Mouse (Mus musculus) heart, embryonic 12.5 days (tissue): Measurements from ENCODE around the gene Mef2b. TPM values are rescaled to one million over a fixed set of nuclear protein-coding genes. Genes with fewer than 3 reads are reported as not detected.

Experiments used
- ATAC-seq: fragments of 200-750 bp; cut with Nextera tagmentation; 2 replicates; pipeline ENCODE4 v1.8.0; 2017; ENCODE audit warnings: moderate TSS enrichment, moderate library complexity; ENCODE audit not compliant: insufficient number of reproducible peaks, low FRiP score
- H3K27ac ChIP-seq: fragments of 300-500 bp; sonication (generic); 2 replicates; pipeline ENCODE4 v1.5.1; 2016; ENCODE audit warnings: mild to moderate bottlenecking, moderate library complexity; ENCODE audit not compliant: poor library complexity, severe bottlenecking
- H3K27me3 ChIP-seq: fragments of 300-500 bp; sonication (generic); replicated peaks from 2 replicates; pipeline ENCODE4 v1.6.1; 2016; ENCODE audit warnings: mild to moderate bottlenecking, moderate library complexity
- H3K36me3 ChIP-seq: fragments of 300-500 bp; sonication (generic); 2 replicates; pipeline ENCODE4 v1.6.1; 2016; ENCODE audit warnings: mild to moderate bottlenecking, moderate library complexity
- H3K4me1 ChIP-seq: fragments of 300-500 bp; sonication (generic); replicated peaks from 2 replicates; pipeline ENCODE4 v1.6.1; 2016; ENCODE audit warnings: mild to moderate bottlenecking
- H3K4me2 ChIP-seq: fragments of 300-500 bp; sonication (generic); 2 replicates; pipeline ENCODE4 v1.6.1; 2016; ENCODE audit warnings: mild to moderate bottlenecking, moderate library complexity
- H3K4me3 ChIP-seq: fragments of 300-500 bp; sonication (generic); 2 replicates; pipeline ENCODE4 v1.5.1; 2016; ENCODE audit warnings: mild to moderate bottlenecking
- H3K9ac ChIP-seq: fragments of 300-500 bp; sonication (generic); 2 replicates; pipeline ENCODE4 v1.6.1; 2016; ENCODE audit warnings: mild to moderate bottlenecking, moderate library complexity
- H3K9me3 ChIP-seq: fragments of 300-500 bp; sonication (generic); replicated peaks from 2 replicates; pipeline ENCODE4 v1.6.1; 2016; ENCODE audit warnings: mild to moderate bottlenecking, moderate library complexity
- WGBS: fragments of 180-500 bp; shearing (Covaris S2); methylation state at CpG from one replicate; pipeline ENCODE4 v1.1.7; 2016; 5-methylcytosine and 5-hydroxymethylcytosine counted together
- polyA plus RNA-seq: library from polyadenylated mRNA; unstranded; fragments of >200 nt; fragmentation: Nextera tagmentation; extraction: Ambion mirVana; gene quantifications from 2 replicates; pipeline ENCODE4 v1.2.1, GENCODE M21; 2016

Gene Mef2b
- polyA plus RNA-seq: not detected in 2 replicates

DNA sequence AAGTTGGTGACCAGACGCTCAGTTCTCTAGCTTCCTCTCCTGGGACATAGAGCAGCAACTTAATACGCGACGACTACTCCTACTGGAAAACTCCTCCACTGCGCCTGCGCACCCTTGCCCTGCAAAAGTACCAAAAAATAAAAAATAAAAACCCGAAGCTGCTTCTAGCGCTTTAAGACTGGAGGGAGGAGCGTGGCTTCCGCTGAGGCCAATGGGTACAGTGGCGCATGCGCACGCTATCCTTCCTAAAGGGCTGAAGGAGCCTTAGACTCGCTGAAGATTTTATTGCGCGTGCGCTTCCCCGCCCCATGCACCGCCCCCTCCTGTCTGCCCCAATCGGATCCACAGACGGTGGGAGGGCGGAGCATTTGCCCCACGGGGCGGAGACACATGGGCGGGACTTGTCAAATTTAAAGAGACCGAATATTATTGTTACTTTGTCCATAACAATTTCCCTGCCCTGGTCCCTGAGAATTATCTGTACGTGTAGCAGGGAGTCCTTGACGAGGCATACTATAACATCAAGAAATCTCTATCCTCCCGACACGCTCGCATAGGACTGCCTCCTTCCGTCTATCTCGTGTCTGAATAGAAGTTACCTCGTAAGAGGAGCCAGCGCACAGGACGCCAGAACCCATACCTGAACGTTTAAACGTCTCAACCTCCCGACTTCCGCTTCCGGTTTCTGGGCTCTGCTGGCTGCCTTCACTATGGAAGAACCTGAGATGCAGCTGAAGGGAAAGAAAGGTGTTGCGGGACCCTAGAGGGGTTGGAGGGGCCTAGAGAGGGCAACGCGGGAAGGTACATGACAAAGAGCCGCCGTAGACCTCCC is at the start of gene Mef2b, which contains the start of the genes Rfxank and Borcs8:
Mef2b (plus strand) TSS at position 686 of the 832 bp plus-strand sequence.
Rfxank (minus strand) TSS at position 129 of the 832 bp plus-strand sequence.
Borcs8 (plus strand) TSS at position 474 of the 832 bp plus-strand sequence.
- Histone ChIP-seq H3K27ac (peak within 1 kb of the TSS; percentile 59), H3K4me1 (peaks cover 27% of the 10 kb centered on the region), H3K27me3 (no peaks in the 10 kb centered on the region), H3K36me3 (peaks cover 46% of the 10 kb centered on the region), H3K4me3 (peak within 1 kb of the TSS; percentile 64), H3K4me2 (peak within 1 kb of the TSS; percentile 73), H3K9me3 (no peaks in the 10 kb centered on the region), H3K9ac (peak within 1 kb of the TSS; percentile 74)
- ATAC-seq: peak; percentile 98
- WGBS: under 1% methylated on average over 46 of the region's 46 CpGs

DNA sequence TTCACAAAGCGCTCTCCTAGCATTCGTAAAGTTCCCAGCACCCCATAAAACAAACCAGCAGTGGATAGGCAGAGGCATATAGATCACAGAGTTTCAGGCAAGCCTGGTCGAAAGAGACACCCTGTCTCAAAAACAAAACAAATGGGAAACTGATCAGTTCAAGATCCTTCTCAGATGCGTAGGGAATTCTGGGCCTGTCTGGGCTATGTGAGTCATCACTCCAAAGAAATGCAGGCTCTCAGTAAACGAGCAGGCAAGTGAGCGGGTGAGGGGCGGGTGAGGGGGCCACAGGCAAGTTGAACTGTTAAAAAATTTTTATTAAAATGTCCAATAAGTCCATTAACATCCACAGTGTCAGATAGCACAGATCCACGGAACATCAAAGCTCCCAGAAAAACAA is 46.7 kb upstream of the Mef2b start:
- H3K27me3 ChIP-seq: peaks cover 72% of the 10 kb centered on the region
- no peak overlapping the region for H3K27ac ChIP-seq
- no peaks in the 10 kb centered on the region; the same call in 1 of the 2 replicates for H3K9me3 ChIP-seq
- H3K4me2 ChIP-seq: no peak overlapping the region
- peaks cover 6% of the 10 kb centered on the region for H3K4me1 ChIP-seq
- H3K36me3 ChIP-seq: no peaks in the 10 kb centered on the region
- no peak overlapping the region for H3K4me3 ChIP-seq
- no peak overlapping the region for H3K9ac ChIP-seq
- WGBS: 53% methylated on average over 8 of the region's 8 CpGs
- no peak for ATAC-seq

DNA sequence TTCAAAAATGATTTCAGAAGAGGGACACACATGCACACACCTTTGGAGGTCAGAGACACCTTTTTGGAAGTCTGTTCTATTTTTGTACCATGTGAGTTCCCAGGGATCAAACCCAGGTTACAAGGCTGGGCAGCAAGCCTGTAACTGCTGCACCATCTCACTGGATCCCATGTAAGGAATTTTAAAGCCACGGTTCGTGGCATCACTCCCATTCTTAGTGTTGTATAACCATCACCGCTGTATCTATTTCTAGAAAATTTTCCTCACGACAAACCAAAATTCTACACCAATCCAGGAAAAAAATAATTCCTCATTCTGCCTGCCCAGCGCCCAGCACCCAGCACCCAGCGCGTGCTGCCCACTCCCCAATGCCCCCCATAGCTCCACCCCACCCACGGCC is 40.2 kb upstream of the Mef2b start:
- no peak for ATAC-seq
- Histone ChIP-seq H3K9ac (no peak overlapping the region), H3K9me3 (no peaks in the 10 kb centered on the region; the same call in 1 of the 2 replicates), H3K27ac (no peak overlapping the region), H3K27me3 (peaks cover 42% of the 10 kb centered on the region), H3K4me2 (no peak overlapping the region), H3K4me3 (no peak overlapping the region), H3K36me3 (no peaks in the 10 kb centered on the region), H3K4me1 (peaks cover 1% of the 10 kb centered on the region; the same call in 1 of the 2 replicates)
- 66% methylated on average over 8 of the region's 8 CpGs for WGBS

DNA sequence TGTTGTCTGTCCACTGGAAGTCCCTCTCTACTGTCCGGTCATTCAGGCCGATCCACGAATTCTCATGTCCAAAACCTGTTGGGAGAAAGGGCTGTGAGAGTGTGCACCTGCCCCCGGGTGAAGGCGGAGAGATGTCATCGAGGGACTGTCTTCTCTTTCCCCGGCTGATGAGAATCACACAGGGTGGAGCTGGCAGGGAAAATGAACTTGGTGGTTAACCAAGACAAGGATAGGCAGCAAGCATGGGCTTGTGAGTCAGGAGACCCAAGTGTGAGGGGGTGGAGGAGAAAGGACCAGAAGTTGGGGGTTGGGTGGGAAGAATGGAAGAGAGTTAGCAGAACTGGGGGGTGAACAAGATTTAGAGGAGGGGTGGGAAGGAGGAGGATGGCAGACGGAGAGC is 39.3 kb upstream of the Mef2b start:
- peaks cover 6% of the 10 kb centered on the region; the same call in 1 of the 2 replicates for H3K4me1 ChIP-seq
- no peaks in the 10 kb centered on the region; the same call in 1 of the 2 replicates for H3K9me3 ChIP-seq
- H3K4me3 ChIP-seq: no peak overlapping the region
- H3K27me3 ChIP-seq: peaks cover 40% of the 10 kb centered on the region
- H3K9ac ChIP-seq: no peak overlapping the region
- no peak overlapping the region for H3K4me2 ChIP-seq
- WGBS: 73% methylated on average over 8 of the region's 8 CpGs
- ATAC-seq: no peak
- H3K36me3 ChIP-seq: no peaks in the 10 kb centered on the region
- H3K27ac ChIP-seq: no peak overlapping the region

DNA sequence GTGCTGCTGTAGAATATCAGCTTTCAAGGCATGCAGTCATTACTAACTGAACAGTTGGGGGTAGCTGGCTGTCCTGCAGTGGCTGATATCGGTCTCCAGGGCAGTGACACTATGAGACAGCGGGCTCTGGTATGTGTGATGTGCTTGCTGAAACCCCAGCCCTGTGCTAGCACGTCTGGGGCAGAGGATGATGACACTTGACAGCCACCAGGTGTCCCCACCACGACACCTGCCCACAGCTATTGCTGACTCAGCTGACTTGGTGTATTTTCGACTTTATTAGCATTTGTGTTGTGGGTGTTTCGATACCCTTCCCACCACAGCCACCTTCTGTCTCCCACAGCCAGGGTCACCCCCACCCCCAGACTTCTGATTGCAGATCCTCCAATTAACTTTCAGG is 35.0 kb upstream of the Mef2b start:
- WGBS: 13% methylated on average over 6 of the region's 6 CpGs
- ATAC-seq: no peak; the same call in 1 of the 2 replicates
- Histone ChIP-seq H3K4me2 (no peak overlapping the region), H3K4me1 (peaks cover 6% of the 10 kb centered on the region; the same call in 1 of the 2 replicates), H3K27me3 (peaks cover 60% of the 10 kb centered on the region), H3K36me3 (no peaks in the 10 kb centered on the region), H3K9me3 (no peaks in the 10 kb centered on the region), H3K27ac (no peak overlapping the region), H3K9ac (no peak overlapping the region), H3K4me3 (no peak overlapping the region)

DNA sequence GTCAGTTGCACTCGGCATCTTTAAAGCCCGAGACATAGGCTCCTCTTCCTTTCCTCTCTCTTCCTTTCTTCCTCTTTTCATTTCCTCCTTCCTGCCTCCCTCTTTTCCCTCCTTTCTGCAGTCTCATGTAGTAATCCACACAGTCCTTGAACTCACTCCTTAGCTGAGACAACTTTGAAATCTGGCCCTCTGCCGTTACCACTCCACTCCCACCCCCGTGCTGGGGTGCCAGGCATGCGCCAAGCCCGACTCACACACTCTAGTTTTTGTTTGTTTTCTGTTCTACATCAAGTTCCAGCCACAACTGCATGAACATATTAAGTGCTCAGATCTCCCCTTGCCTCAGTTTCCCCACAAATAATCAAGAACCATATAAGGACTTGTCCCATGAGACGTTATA is 34.6 kb upstream of the Mef2b start:
- H3K9ac ChIP-seq: no peak overlapping the region
- H3K4me3 ChIP-seq: no peak overlapping the region
- H3K4me1 ChIP-seq: peaks cover 6% of the 10 kb centered on the region; the same call in 1 of the 2 replicates
- 74% methylated on average over 7 of the region's 7 CpGs for WGBS
- H3K36me3 ChIP-seq: no peaks in the 10 kb centered on the region
- ATAC-seq: no peak
- no peak overlapping the region for H3K27ac ChIP-seq
- peaks cover 60% of the 10 kb centered on the region for H3K27me3 ChIP-seq
- no peak overlapping the region for H3K4me2 ChIP-seq
- no peaks in the 10 kb centered on the region for H3K9me3 ChIP-seq

DNA sequence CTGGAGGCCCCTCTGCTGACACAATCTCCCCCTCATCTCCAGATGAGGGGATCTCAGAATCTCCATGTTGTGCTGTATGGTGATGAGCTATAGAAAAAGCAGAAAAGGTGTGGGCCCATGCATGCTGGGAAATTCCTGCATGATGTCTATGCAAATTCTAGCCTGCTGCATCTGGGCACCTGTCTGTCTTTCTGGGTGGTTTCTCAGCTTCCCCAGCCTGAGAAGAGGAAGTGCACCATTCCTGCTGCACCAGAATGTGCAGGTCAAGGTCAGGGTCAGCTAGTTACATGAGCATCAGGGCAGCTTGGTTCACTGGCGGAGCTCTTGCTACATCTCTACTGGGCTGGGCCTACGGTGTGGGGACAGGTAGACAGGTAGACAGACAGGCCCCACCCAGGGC is 29.1 kb upstream of the Mef2b start:
- H3K4me1 ChIP-seq: no peaks in the 10 kb centered on the region
- no peak overlapping the region for H3K4me3 ChIP-seq
- no peak overlapping the region for H3K9ac ChIP-seq
- ATAC-seq: no peak
- H3K4me2 ChIP-seq: no peak overlapping the region
- 73% methylated on average over 2 of the region's 2 CpGs for WGBS
- no peak overlapping the region for H3K27ac ChIP-seq
- H3K36me3 ChIP-seq: no peaks in the 10 kb centered on the region
- no peaks in the 10 kb centered on the region for H3K9me3 ChIP-seq
- peaks cover 98% of the 10 kb centered on the region for H3K27me3 ChIP-seq

DNA sequence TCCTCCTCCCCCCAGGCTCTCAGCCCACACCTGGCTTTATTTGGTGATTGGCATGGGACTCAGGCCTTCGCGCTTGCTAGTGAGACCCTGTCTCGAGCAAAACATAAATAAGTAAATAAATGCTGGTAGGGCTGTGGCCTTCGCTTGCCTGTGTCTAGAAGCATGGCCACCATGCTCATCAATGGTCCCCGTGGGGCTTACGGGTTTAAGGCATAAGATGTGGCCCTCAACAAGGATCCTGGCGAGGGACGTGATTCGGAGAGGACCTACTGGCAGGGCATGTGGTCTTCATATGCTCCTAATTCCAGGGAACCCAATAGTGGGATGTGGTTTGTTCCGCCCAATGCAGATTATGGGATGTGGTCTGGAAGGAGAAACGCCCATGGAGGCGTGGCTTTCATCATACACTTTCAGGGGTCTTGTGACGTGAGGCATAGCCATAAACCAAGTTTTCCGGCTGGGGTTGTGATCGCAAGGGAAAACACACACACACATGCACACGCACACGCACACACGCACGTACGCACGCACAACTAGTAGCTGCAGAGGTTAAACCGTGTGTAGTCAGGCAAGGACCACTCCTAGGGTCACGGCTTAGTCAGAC is 28.2 kb upstream of the Mef2b start:
- no peaks in the 10 kb centered on the region for H3K9me3 ChIP-seq
- H3K4me1 ChIP-seq: no peaks in the 10 kb centered on the region
- no peak overlapping the region for H3K4me2 ChIP-seq
- peaks cover 100% of the 10 kb centered on the region for H3K27me3 ChIP-seq
- H3K27ac ChIP-seq: no peak overlapping the region
- no peak overlapping the region for H3K4me3 ChIP-seq
- H3K36me3 ChIP-seq: no peaks in the 10 kb centered on the region
- ATAC-seq: no peak
- H3K9ac ChIP-seq: no peak overlapping the region
- WGBS: 43% methylated on average over 23 of the region's 23 CpGs

DNA sequence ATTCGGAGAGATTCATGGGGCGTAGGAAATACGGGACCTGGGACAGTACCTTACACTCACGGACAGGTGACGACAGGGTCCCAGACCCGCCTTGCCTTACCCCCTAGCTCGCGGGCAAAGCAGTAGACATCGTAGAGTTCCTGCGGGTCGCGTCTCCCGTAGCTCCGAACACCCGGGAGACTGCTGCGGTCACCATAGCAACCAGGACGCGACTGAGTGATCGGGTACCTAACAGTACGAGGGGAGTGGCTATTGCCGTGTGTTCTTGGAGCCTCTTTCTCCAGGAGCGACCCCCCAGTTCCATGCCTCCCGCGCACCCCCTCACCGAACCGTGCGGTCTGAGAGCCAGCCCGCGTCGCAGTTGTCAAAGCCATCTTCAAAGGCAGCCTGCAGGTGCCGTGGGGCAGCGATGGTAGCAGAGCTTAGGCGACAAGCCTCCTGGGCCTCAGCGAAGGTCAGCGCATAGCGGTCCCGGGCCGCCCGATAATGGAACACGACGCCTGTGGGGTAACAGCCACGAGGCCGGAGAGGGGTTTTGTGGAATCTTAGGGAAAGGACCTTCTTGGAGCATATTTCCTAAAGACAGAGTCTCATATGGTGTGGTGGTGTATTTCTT is 27.0 kb upstream of the Mef2b start:
- 7% methylated on average over 43 of the region's 43 CpGs for WGBS
- no peak overlapping the region for H3K4me3 ChIP-seq

DNA sequence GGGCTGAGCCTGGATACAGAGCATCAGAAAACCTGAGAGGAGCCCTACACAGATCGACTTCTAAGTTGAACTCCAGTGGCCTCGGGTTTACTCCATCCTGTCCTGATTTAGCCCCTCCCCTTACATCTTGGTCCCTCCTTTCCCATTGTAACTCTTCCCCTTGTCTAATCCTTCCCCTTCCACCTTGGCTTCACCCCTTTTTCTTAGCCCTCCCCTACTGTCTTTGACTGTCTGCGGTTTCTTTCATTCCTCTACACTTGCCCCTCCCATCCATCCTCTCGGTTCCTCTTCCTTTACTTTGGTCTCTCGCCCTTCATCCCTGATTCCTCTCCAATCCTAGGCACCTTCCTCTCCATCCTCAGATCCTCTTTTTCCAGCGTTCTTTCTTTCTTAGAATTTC is 25.0 kb upstream of the Mef2b start:
- 25% methylated on average over 6 of the region's 6 CpGs for WGBS
- no peak for ATAC-seq
- H3K36me3 ChIP-seq: no peaks in the 10 kb centered on the region

More for the DNA sequence above, 27.0 kb upstream of the Mef2b start:
- Histone ChIP-seq H3K27me3 (peaks cover 100% of the 10 kb centered on the region), H3K27ac (no peak overlapping the region), H3K9me3 (no peaks in the 10 kb centered on the region), H3K4me1 (no peaks in the 10 kb centered on the region), H3K9ac (no peak overlapping the region), H3K36me3 (no peaks in the 10 kb centered on the region), H3K4me2 (no peak overlapping the region)
- ATAC-seq: no peak

DNA sequence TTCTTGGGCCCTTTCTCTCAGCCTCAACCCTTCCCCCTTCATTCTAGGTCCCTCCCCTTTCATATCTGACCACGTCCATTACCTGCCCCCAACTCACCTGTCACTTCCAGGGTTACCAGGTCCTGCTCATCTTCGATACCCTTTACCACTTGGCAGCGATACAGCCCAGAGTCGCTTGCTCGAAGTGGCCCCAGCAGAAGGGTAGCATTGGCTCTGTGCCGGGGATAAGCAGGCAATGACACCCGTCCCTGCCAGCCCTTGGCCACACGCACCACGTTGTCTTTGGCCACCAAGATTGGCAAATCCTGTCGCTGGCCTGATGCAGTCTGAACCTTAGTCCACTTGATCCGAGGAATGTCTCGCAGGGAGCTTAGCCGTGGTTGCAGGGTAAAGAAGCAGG is 24.6 kb upstream of the Mef2b start:
- no peak overlapping the region for H3K4me2 ChIP-seq
- H3K36me3 ChIP-seq: no peaks in the 10 kb centered on the region
- H3K4me1 ChIP-seq: no peaks in the 10 kb centered on the region
- 63% methylated on average over 13 of the region's 13 CpGs for WGBS
- ATAC-seq: no peak
- H3K9ac ChIP-seq: no peak overlapping the region
- no peaks in the 10 kb centered on the region for H3K9me3 ChIP-seq
- peaks cover 100% of the 10 kb centered on the region for H3K27me3 ChIP-seq
- no peak overlapping the region for H3K27ac ChIP-seq
- H3K4me3 ChIP-seq: no peak overlapping the region

More for the DNA sequence above, 25.0 kb upstream of the Mef2b start:
- no peak overlapping the region for H3K27ac ChIP-seq
- H3K4me1 ChIP-seq: no peaks in the 10 kb centered on the region
- H3K4me2 ChIP-seq: no peak overlapping the region
- H3K9ac ChIP-seq: no peak overlapping the region
- H3K9me3 ChIP-seq: no peaks in the 10 kb centered on the region
- H3K4me3 ChIP-seq: no peak overlapping the region
- H3K27me3 ChIP-seq: peaks cover 100% of the 10 kb centered on the region
